Mouse (Mus musculus): ENCODE results near the gene Meaf6.

Meaf6 gene

GRCm38 (mm10) chr4:125084403-125085345 is at the start of gene Meaf6:
Meaf6 (plus strand) TSS chr4:125085134.
- DNase-seq (ENCODE audit: low spot score) = peak; percentile 90

DNA sequence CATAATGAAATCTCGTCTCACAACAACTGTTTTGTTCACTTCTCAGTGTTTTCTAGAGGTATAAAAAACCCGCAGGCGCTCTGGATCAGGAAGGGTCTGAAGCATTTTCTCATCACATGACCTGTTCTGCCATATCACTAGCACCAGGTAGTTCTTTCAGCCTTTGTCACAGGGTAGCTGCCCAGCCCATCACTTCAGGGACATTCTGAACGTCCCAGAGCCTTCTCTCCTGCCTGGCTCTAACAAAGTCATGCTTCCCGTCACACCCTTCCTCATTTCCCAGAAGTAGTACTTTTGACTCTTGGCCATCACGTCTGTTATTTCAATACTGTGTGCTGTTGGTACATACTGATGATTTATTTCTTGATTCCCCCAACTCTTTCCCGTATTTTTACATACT is 40.5 kb upstream of the Meaf6 start:
- DNase-seq (ENCODE audit: low spot score) = no peak

GRCm38 (mm10) chr4:125055385-125055784 is 29.5 kb upstream of the Meaf6 start:
- DNase-seq (ENCODE audit: low spot score) = no peak

DNA sequence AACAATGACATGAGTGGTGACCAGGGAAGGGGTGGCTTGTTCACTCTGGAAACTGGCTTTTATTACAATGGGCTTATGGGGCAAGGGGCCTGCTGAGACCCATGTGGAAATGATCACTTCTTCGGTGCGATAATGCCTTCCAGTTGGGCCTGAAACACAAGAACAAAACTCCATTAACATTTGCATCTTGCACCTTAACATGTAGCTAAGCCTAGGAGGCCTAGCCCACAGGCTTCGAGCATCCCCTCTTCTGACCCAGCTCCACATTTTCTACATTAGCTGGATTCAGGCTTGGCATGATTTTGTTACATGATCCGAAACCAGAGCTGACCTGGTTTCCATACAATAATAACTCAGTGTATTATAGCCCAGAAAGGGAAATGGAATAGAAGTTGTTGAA is 28.5 kb upstream of the Meaf6 start:
- DNase-seq (ENCODE audit: low spot score) = no peak

GRCm38 (mm10) chr4:125057273-125057672 is 27.7 kb upstream of the Meaf6 start:
- DNase-seq (ENCODE audit: low spot score) = no peak

GRCm38 (mm10) chr4:125058033-125058432 is 26.9 kb upstream of the Meaf6 start:
- no peak for DNase-seq (ENCODE audit: low spot score)

DNA sequence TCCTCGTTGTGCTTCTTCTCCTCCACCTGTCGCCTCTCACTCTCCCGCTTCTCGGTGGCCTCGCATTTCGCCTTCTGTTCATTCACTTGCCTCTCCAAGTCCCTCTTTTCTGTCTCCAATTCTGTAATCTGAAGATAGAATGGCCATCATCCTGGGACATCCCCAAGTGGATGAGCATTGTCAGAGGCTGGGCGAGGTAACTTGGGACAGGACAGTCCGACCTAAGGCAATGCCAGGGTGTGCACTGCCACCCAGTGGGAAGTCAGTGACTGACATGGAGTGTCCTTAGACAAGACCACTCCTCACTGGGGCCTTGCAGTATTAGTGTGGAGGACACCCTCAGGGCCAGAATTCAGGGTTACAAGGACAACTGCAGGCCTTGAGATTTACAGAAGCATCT is 25.9 kb upstream of the Meaf6 start:
- DNase-seq (ENCODE audit: low spot score) = peak; percentile 52

- DNase-seq (ENCODE audit: low spot score) = no peak
These were observed 21.1 kb upstream of the Meaf6 start for GRCm38 (mm10) chr4:125063829-125064228.

DNA sequence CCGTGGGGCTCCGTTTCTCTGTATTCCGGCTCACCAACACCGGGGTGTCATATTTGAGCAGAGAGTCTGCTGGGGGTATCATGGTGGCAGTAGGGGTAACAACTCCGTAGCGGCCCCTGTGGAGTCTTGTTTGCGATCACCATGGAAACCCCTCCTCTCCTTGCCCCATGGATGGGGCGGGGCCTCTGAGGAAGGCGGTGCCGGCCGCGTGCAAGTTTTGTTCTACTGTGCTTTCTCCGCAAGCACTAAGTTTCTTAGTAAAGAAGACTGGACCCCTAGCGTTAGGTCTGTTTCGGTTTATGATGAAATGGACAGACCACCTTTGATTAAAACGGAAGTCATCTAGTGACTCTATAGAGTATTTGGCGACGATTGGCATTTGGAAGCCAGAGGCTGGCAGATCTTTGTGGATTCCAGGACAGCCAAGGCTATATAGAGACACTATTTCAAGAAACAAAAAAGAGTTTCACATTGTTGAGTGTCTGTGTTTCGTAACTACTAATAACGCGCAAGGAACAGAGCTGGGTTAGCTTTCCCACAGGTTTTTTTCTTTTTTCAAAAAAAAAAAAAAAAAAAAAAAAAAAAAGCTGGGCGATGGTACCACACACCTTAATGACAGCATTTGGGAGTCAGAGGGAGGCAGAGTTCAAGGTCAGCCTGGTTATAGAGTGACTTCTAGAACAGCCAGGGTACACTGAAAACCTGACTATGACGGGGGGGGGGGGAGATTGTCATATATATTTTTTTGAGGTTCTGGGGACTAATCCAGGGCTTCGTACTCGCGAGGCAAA is 19.2 kb upstream of the Meaf6 start, which contains the start of gene Dnali1:
Dnali1 (minus strand) TSS at position 187 of the 791 bp plus-strand sequence.
- DNase-seq (ENCODE audit: low spot score) = peak; percentile 55

GRCm38 (mm10) chr4:125066490-125067370 is 18.2 kb upstream of the Meaf6 start, which contains the start of gene Snip1:
Snip1 (plus strand) TSS chr4:125066672.
- DNase-seq (ENCODE audit: low spot score) = peak; percentile 93

GRCm38 (mm10) chr4:125077700-125078099 is 7.2 kb upstream of the Meaf6 start:
- no peak for DNase-seq (ENCODE audit: low spot score)

GRCm38 (mm10) chr4:125078698-125079097 is 6.2 kb upstream of the Meaf6 start:
- DNase-seq (ENCODE audit: low spot score) = no peak

DNA sequence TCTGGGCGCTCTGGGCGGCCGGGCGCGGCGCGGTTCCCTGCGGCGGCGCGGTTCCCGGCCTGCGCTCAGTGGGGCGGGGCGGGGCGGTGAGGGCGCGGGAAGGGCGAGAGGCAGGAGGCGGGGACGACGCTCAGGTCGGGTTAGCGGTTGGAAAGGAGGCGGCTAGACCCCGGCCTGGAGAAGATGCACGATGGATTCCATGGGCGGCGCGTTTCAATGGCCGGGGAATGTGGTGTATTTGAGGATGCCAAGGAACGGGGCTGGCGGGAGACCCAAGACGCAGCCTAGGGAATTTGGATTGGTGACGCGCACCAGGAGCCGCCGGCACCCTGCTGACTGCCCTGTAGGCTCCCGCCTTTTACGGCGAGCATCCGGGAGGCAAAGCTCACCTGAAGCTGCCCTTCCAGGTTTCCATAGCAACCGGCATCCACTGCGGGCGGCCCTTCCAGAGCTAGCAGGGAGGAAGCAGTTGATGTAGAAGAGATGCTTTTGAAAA is 460 bp downstream of the Meaf6 start:
- peak; percentile 77 for DNase-seq (ENCODE audit: low spot score)

- DNase-seq (ENCODE audit: low spot score) = no peak
These were observed 8.1 kb downstream of the Meaf6 start for GRCm38 (mm10) chr4:125093031-125093430.

GRCm38 (mm10) chr4:125096066-125096465 is 11.1 kb downstream of the Meaf6 start:
- no peak for DNase-seq (ENCODE audit: low spot score)

- DNase-seq (ENCODE audit: low spot score) = no peak
These were observed 12.5 kb downstream of the Meaf6 start for GRCm38 (mm10) chr4:125097412-125097811.

GRCm38 (mm10) chr4:125099458-125099857 is 14.5 kb downstream of the Meaf6 start:
- peak; percentile 84 for DNase-seq (ENCODE audit: low spot score)

- no peak for DNase-seq (ENCODE audit: low spot score)
These were observed 16.4 kb downstream of the Meaf6 start for GRCm38 (mm10) chr4:125101334-125101733.

DNA sequence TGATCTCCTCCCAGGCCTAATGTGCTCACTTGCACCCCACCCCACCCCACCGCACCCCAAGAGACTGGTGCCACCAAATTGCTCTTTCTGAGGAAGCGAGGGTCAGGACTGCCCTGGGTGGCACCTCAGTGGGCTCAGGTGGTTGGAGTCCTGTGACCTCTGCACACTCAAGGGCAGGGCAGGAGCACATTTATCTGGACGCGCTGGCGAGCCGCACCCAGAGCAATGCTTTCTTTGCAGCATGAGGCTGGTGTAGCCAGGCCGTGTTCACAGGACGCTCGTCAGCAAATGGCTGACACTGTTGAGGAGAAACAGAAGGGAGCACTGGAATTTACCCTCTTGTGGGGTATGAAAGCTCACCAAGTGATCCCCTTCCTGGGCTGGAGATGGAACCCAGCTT is 20.4 kb downstream of the Meaf6 start:
- DNase-seq (ENCODE audit: low spot score) = no peak

- DNase-seq (ENCODE audit: low spot score) = peak; percentile 89
These were observed 29.7 kb downstream of the Meaf6 start for GRCm38 (mm10) chr4:125114638-125115037.

GRCm38 (mm10) chr4:125115081-125115480 is 30.1 kb downstream of the Meaf6 start:
- no peak for DNase-seq (ENCODE audit: low spot score)

- DNase-seq (ENCODE audit: low spot score) = peak; percentile 57
These were observed 30.8 kb downstream of the Meaf6 start for GRCm38 (mm10) chr4:125115710-125116089.
